Mouse (Mus musculus): ENCODE measurements around the gene Ccdc186.
A peak's percentile ranks its signal among the peaks of the same experiment; 100 is the strongest.
"Not testable (repeated sequence)": the region's sequence is repeated elsewhere in the genome, so short reads cannot be mapped to it uniquely, and the experiment has no call there.

Ccdc186 gene

GRCm38 (mm10) chr19:56756412-56756811, 65.6 kb downstream of the Ccdc186 start:
- no peak for DNase-seq (ENCODE audit: low read depth, low spot score)

- DNase-seq (ENCODE audit: low read depth, low spot score) = not testable (repeated sequence)
Observed at GRCm38 (mm10) chr19:56754456-56754855, 67.5 kb downstream of the Ccdc186 start.

DNA sequence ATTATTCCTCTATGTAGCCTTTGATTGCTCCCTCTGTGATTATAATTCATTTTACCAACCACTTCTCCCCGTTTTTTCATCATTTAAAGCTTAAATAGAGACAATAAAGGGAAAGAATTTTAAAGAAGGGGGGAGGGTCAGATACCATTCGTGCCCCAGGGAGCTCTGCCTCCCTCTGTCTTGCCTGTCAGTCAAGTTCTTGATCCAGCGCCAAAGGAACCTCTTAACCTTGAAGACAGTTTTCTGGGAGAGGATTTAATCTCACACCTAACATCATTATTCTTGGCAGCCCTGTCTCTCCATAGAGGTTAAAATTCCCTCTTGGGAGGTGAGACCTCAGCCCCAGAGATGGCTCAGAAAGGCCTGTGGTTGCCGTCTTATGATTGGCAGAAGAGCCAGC, 71.3 kb downstream of the Ccdc186 start:
- DNase-seq (ENCODE audit: low read depth, low spot score) = no peak

DNA sequence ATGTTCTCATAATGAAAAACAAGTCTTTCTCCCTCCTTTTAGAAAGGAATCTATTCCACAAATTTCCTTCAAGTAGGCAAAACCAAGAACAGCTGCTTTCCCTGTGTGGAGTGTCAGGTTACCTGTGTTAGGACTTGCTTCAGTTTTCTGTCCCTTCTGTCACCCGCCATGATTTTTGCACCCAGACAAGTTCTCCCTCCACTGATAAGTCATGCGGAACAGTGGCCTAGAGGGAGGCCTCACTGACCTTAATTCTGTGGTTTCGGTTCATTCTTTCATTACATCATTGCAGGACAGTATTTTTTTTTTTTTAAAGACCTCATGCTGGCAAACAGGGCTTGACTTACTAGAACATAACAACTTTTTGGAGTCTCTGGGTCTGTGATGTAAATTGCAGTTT, 72.6 kb downstream of the Ccdc186 start:
- DNase-seq (ENCODE audit: low read depth, low spot score) = peak; percentile 33

GRCm38 (mm10) chr19:56747878-56748277, 74.1 kb downstream of the Ccdc186 start:
- DNase-seq (ENCODE audit: low read depth, low spot score) = no peak

- DNase-seq (ENCODE audit: low read depth, low spot score) = no peak
Observed at GRCm38 (mm10) chr19:56746618-56747017, 75.4 kb downstream of the Ccdc186 start.

DNA sequence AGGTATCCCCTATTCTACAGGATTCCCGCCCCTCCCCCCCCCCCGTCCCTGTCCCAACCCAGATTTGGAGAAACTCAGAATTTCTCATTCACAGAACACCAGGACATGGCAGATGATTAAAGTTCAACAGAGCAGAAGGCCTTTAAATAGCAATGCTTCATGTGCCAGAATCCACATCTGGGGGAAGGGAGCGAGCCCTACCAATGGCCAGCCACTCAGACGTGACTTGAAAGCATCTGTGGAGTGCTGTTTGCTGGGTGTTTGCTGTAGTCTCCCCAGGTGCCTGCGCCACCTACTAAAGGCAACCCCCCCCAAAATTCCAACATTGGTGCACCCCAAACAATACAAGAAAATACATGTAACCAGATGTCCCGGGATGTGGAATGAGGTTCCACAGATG, 76.5 kb downstream of the Ccdc186 start:
- DNase-seq (ENCODE audit: low read depth, low spot score) = no peak

DNA sequence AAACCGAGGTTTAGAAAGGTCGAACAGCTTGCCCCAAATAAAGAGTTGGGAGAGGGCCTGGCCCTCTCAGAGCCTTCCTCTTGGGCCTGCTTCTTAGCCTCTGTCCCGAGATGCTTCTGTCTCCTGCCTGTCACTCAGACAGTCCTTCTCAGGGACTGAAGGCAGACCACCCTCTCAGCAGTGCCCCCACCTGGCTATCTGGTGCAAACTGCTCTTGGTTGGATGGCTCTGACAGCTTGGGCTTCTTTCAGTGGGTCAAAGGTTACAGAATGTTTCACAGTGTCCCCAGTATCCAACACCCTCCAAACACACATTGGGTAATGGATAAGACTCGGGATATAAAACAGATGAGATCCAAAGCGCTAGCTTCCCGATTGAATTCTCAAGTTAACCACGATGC, 76.9 kb downstream of the Ccdc186 start:
- DNase-seq (ENCODE audit: low read depth, low spot score) = no peak
